Mouse (Mus musculus): ENCODE measurements at regions not wholly inside any gene's neighbourhood (a gene's known extent, or its start where the extent isn't known, plus 50 kb on each side); places are given as distances from the start of the nearest gene placed in this dataset.

GRCm38 (mm10) chr6:49759614-49760013 lies 62.9 kb upstream of the Npy start:
- no peak for DNase-seq
- intact Hi-C loops (cut with DNase I), result loop anchor here (10.0 kb wide), 1 partner anchor 245 kb away; no protein-coding TSS in a partner anchor

GRCm38 (mm10) chr6:49764746-49765145 lies 57.8 kb upstream of the Npy start:
- intact Hi-C loops (cut with DNase I), result no loop called here
- no peak for DNase-seq

- no peak for DNase-seq
- intact Hi-C loops (cut with DNase I), result no loop called here
These were observed 52.4 kb upstream of the Npy start for GRCm38 (mm10) chr6:49769904-49770720.
